Mouse (Mus musculus) lung, embryonic 16.5 days (tissue): Measurements from ENCODE around the gene Naa15. TPM values are rescaled to one million over a fixed set of nuclear protein-coding genes. Genes with fewer than 3 reads are reported as not detected.

Source experiments
- polyA plus RNA-seq: library from polyadenylated mRNA; unstranded; fragments of >200 nt; fragmentation: Nextera tagmentation; extraction: Ambion mirVana; gene quantifications from 2 replicates; pipeline ENCODE4 v1.2.1, GENCODE M21; 2015

The Naa15 gene
- polyA plus RNA-seq, 1 experiment from 2014 or later: 30.0 TPM

Other genes starting within 250 kb of the Naa15 start
- 5.3 and 5.6 TPM in 2 replicates for gene Noct, start 190.7 kb upstream of the Naa15 start, polyA plus RNA-seq
- 68.4 and 74.5 TPM in 2 replicates for gene Elf2, start 74.5 kb upstream of the Naa15 start, polyA plus RNA-seq
- 1.2 and 1.9 TPM in 2 replicates for gene Mgarp, start 18.4 kb upstream of the Naa15 start, polyA plus RNA-seq
- 677 and 741 TPM in 2 replicates for gene Ndufc1, start 6.2 kb upstream of the Naa15 start, polyA plus RNA-seq
- 24.7 and 26.6 TPM in 2 replicates for gene Rab33b, start 68.8 kb downstream of the Naa15 start, polyA plus RNA-seq
- 2.5 and 3.5 TPM in 2 replicates for gene Setd7, start 145.7 kb downstream of the Naa15 start, polyA plus RNA-seq
- gene Mgst2, start 245.2 kb downstream of the Naa15 start, polyA plus RNA-seq: 5.4 and 6.9 TPM in 2 replicates